Mouse (Mus musculus) heart, adult 9 months (tissue): ENCODE data around the gene Ptcra.
"Not testable (repeated sequence)": the region's sequence is repeated elsewhere in the genome, so short reads cannot be mapped to it uniquely, and the experiment has no call there.

Experiments
- DNase-seq, 2 experiments: peaks; one replicate each; pipeline ENCODE4 v3.0.0; 2022; ENCODE audit warnings: low spot score in 2 of 2

Ptcra gene

DNA sequence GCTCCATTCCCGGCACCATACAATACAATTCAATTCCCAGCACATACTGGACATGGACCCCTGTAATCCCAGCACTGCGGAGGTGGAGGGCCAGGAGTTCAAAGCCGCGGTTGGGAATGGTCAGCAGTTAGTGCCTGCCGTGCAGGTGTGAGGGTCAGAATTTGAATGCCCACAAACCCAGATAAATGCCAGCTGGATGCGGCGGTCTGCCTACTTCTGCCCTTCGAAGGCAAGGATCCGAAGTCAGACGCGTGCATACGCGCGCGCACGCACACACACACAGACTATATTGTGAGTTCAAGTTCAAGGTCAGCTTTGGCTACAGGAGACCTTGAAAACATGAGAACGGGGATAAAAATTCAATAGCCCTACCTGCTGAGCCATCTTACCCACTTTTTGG is 8.1 kb upstream of the Ptcra start:
- DNase-seq, result no peak

GRCm38 (mm10) chr17:46771025-46771424 is 7.5 kb upstream of the Ptcra start:
- no peak for DNase-seq

DNA sequence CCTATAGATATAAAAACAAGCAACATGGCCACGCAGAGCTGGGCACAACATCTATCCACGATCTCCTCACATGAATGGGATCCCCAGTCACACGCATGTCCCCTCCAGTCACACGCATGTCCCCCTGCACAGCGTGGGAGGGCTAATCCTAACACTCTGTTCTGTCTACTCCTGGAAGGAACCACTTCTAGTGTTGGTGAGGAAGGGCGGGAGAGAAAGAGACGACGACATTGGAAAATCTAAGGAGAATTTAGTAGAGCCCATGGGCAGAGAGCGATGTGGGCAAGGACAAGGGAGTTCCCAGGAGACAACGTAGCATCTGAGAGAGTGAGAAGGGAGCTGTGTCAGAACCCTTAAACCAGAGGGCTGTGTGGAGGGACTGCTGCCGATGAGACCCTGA is 7.0 kb upstream of the Ptcra start:
- no peak for DNase-seq

DNA sequence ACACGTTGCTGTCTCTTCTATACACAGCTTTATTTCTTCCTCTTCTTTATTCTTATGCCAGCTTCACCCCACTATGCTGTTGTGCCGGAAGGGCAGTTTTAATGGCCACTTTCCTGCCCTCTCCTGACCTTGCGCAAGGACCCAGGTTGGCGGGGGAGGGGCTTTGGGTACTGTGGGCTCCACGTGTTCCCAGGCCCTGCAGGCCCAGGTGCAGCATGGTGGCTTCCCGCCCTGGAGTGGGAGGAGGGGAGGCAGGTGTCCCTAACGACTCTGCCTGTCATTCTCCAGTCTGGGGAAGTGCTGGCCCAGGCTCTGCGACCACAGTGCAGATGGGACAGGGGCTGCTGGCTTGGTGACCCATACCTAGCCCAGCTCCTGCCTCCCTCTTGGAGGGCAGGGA is 4.4 kb upstream of the Ptcra start:
- DNase-seq, result no peak

- not testable (repeated sequence) for DNase-seq
Observed at GRCm38 (mm10) chr17:46764916-46765315, 1.4 kb upstream of the Ptcra start.

GRCm38 (mm10) chr17:46758753-46759152 is 4.8 kb downstream of the Ptcra start:
- DNase-seq, result no peak

DNA sequence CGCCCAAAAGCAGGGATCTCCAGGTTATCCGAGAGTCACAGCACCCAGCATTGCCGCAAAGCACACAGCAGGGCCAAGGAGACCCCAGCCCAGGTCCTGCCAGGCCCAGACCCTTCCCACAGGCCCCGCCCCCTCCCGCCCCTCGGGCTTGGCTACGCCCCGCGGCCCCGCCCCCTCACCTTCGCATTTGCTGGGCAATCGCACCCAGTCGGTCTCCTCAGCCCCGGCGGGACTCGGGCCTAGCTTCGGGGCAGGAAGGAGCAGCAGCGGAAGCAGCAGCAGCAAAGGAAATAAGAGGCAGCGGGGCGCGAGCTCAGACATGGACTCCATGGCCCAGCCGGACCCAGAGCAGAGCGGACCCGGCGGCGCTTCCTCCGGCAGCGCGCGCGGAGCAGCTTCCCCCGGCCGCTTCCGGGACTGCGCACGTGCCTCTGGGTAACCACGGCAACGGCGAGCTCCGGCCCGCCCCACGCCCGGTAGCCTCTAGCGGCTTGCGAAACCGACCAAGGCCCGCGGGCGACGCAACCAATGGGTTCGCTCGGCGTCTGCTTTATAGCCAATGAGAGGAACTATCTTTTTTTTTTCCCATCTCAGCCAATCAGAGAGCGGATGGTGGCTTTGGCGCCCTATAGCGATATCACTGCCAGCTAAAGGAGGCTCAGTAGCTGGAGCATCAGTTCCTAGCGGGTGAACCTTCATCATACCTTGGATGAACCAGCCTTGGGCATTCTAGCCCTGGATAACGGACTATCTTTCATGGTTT is 11.5 kb downstream of the Ptcra start, which contains the start of gene Cnpy3:
Cnpy3 (minus strand) TSS at position 421 of the 763 bp plus-strand sequence.
- peak; percentile 97 for DNase-seq

DNA sequence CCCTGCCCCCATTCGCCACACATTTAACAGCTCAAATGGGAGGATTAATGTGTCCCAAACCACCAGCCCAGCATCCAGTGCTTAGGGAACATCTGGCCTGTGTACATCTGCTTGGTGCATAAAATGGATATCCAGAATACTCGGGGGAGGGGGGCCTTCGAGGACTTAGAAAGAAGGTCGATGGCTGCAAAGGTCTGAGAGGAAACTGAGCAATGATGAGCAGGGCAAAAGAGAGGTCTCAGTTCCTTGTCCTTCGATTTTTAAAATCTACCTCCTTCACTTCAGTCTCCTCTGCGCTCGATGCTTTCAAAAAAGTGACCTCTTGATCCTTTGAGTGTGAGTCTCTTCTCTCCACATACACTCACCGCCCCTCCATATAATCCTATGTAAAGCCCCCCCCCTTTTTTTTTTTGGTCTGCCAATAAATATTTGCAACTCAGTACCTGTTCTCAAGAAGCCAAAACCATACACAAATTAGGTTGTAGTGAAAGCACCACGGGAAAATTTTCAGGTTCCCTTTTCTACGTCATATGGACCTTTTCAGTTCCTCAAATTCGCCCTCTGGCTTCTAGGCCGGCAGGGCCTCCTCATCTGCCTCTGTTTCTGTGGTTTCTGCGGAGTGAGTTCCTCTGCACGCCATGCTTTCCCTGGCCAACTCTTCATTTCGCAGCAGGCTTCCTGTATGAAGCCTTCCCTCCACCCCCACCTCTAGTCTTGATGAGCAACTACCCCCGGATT is 12.3 kb downstream of the Ptcra start:
- peak; percentile 72 to 81 for DNase-seq

- no peak for DNase-seq
Observed at GRCm38 (mm10) chr17:46750580-46750979, 12.9 kb downstream of the Ptcra start.

DNA sequence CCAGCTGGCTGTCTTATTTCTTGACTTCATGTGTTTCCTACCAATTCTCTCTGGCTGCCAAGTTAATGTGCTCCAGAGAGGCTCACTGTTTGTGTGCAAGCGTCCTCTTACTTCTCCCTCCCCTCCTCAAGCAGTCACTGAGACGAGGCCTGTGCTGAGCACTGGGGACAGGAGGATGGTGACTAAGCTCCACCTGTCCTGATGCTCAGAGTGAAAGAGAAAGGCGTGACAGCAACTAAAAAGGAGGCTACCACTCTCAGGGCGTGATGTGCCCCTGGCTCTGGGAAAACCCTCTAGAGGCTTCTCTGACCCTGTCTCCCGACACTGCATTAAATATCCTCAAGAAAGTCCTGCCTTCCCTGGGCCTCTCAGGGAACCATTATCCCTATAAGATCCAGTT is 14.2 kb downstream of the Ptcra start:
- no peak for DNase-seq

DNA sequence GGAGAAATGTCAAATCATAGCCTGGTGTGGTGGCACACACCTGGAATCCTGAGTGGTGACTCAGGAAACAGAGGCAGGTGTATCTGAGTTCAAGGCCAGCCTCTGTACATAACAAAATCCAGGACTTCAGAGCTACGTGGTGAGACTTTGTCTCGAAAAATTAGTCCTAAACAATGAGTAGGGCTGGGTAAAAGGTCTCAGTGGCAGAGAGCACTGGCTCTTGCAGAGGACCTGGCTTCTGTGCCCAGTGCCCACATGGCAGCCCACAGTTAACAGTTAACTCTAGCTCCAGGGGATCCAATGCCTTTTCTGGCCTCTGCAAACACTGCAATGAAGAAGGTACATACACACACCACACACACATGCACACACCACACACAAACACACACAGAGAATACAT is 15.7 kb downstream of the Ptcra start:
- no peak for DNase-seq

- no peak for DNase-seq
Observed at GRCm38 (mm10) chr17:46747234-46747633, 16.3 kb downstream of the Ptcra start.

DNA sequence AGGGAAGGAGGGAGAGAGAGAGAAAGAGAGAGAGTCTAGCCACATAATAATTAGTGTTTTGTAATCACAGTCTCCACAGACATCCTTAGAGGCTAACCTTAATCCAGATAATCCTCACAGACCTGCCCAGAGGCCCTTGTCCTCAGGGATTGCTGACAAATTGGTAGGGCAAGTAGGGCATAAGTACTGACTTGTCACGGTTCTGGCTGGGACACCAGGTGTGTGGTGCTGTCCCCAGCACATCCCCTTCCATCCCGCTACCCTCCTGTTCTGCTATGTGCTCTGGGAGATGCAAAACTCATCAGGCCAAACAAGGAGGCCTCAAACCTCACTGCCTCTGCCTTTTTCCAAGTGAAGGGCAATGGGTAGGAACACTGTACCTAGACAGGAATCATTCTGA is 18.0 kb downstream of the Ptcra start:
- no peak for DNase-seq

DNA sequence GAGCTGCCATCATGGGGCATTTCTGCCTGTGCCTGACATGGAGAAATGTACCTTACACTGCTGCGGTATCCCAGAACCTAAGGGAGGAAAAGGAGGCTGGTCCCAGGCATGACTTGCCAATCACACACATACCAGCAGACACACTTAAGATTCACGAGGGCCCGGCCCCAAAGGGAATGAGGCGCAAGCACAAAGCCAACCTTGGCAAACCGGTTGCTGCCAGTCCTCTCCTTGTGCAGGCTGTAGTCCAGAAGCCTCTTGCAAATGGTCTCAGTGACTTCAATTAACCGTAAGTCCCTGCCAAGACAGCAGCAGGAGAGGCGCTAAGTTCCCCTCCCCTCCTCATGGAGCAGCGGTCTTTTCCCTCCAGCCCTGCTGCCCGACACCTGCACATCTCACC is 20.5 kb downstream of the Ptcra start:
- no peak for DNase-seq

DNA sequence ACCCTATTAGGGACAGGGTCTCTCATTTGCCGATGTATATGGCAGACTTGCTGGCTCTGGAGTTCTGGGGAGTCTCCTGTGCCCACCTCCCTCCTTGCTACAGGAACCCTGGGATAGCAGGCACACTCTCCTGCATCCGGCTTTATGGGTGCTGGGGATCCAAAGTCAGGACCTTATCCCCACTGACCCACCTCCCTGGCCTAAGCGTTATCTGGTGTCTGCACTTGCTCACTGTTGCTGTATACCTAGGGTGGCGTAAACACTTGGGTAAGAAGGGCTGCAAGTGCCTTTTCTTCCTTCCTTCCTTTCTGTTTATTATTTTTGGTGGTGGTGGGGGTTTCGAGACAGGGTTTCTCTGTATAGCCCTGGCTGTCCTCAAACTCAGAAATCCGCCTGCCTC is 22.2 kb downstream of the Ptcra start:
- no peak for DNase-seq

DNA sequence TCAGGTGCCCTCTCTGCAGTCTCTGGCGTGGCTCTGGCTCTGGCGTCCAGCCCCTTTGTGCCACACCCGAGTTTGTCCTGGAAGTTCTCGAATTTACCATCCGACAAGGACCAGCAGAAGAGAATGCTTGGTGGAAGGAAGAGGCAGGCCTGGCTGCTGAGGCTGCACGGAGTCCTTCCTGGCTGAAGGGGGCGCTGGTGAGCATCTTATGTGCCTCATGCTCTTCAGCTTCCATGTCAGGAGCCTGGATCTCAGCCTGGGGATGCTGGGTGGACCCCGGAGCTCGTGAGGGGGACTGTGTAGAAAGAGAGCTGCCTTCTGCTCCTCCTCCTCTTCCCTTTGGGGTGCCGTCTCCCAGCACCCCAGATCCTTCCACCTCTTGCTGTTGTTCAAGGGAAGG is 27.4 kb downstream of the Ptcra start:
- no peak for DNase-seq

DNA sequence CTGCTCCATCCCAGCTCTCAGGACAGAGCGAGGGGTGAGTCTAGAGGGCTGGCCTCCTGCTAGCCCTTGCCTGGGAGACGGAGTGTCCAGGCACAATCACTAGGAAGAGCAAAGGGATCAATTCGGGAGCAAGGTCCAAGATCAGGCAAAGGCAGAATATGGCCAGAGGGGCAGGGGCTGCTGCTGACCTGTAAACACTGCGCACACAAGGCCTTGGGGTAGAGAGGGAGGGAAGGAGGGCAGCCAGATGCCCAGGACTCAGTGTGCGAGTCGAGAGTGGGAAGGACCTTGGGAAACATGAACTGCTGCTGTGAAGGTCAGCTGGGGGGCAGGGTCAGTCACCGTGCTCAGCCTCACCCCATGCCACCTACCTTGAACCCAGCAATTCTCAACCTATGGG is 28.2 kb downstream of the Ptcra start:
- DNase-seq, result no peak

DNA sequence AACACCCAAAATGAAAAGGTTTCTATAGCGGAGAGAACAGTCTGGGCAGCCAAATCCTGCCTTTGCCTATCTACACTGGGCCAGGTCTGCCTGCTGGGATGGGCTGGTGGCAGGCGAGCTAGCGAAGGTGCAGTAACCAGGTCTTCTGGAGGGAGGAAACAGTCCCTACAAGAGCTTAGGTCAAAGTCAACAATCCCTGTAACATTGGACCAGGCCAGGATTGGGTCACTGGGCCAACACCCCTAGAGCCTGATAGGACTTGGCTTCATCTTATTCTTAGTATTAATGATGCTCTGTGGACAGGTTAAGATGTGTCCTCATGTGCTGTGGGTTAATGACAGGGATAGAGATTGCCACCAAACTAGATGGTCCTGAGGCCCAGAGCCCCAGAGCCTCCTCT is 29.5 kb downstream of the Ptcra start:
- DNase-seq, result no peak

DNA sequence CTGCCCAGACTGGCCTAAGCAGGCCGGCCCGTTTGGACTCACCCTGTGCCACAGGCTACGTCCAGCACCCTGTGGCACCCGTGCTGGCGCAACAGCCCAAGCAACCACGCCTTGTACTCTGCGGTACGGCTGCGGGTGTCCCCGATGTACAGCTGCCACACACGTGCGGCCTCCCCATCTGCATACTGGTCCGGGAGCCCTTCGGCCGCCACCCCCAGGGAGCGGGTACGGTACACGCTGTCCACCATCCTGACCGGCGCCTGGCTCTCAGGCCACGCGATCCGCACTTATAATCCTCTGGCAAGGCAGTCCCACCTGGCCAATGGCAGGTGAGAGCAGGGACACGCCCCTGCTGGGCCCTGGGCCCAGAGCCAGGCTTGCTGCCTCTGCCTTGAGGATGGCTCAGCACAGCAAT is 34.6 kb downstream of the Ptcra start, which contains the start of gene Gnmt:
Gnmt (minus strand) TSS at position 265 of the 415 bp plus-strand sequence.
- no peak for DNase-seq

- DNase-seq, result no peak
Observed at GRCm38 (mm10) chr17:46728496-46728895, 35.0 kb downstream of the Ptcra start.

DNA sequence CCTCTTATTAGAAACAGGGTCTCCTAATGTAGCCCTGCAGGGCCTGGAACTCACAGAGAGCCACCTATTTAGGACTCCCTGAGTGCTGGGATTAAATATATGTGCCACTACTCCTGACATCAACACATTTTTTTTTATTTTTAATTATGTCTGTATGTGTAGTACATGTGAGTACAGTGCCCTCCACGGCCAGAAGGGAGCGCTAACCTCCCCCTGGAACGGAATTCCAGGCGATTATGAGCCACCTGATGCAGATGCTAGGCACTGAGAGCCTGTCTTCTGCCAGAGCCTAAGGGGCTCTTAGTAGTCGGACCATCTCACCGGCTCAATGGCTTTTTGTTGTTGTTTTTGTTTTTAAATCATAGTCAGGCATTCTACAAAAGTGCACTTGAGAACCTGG is 35.5 kb downstream of the Ptcra start:
- no peak for DNase-seq

- no peak for DNase-seq
Observed at GRCm38 (mm10) chr17:46727271-46727670, 36.2 kb downstream of the Ptcra start.
